Mouse (Mus musculus) frontal cortex, postnatal 10 days (tissue): ENCODE measurements around the gene Ptprj.
A peak's percentile ranks its signal among the peaks of the same experiment; 100 is the strongest.

ENCODE experiments used
- DNase-seq, 2 experiments: peaks; one replicate each; pipeline ENCODE4 v3.0.0; 2022; ENCODE audit warnings: low spot score in 2 of 2, mixed read lengths in 1 of 2

The Ptprj gene

GRCm38 (mm10) chr2:90522455-90522854 is 58.0 kb downstream of the Ptprj start:
- DNase-seq: no peak

GRCm38 (mm10) chr2:90521909-90522308 is 58.5 kb downstream of the Ptprj start:
- no peak for DNase-seq

- DNase-seq: no peak
Measured at GRCm38 (mm10) chr2:90518296-90518695, 62.2 kb downstream of the Ptprj start.

- no peak for DNase-seq
Measured at GRCm38 (mm10) chr2:90514969-90515368, 65.5 kb downstream of the Ptprj start.

- no peak for DNase-seq
Measured at GRCm38 (mm10) chr2:90509268-90509667, 71.2 kb downstream of the Ptprj start.

- DNase-seq: no peak
Measured at GRCm38 (mm10) chr2:90506143-90506542, 74.3 kb downstream of the Ptprj start.

GRCm38 (mm10) chr2:90504731-90505171 is 75.7 kb downstream of the Ptprj start:
- DNase-seq: peak; percentile 67 to 81

GRCm38 (mm10) chr2:90503182-90503833 is 77.1 kb downstream of the Ptprj start:
- no peak for DNase-seq

GRCm38 (mm10) chr2:90502738-90503137 is 77.7 kb downstream of the Ptprj start:
- DNase-seq: no peak

- no peak for DNase-seq
Measured at GRCm38 (mm10) chr2:90501708-90502107, 78.7 kb downstream of the Ptprj start.

GRCm38 (mm10) chr2:90500892-90501291 is 79.6 kb downstream of the Ptprj start:
- no peak for DNase-seq

GRCm38 (mm10) chr2:90499002-90499401 is 81.4 kb downstream of the Ptprj start:
- DNase-seq: no peak

- no peak for DNase-seq
Measured at GRCm38 (mm10) chr2:90497551-90497950, 82.9 kb downstream of the Ptprj start.

- DNase-seq: no peak
Measured at GRCm38 (mm10) chr2:90496680-90497074, 83.8 kb downstream of the Ptprj start.

GRCm38 (mm10) chr2:90496012-90496679 is 84.3 kb downstream of the Ptprj start:
- DNase-seq: no peak

- DNase-seq: no peak
Measured at GRCm38 (mm10) chr2:90490279-90491046, 90.0 kb downstream of the Ptprj start.

GRCm38 (mm10) chr2:90489839-90490238 is 90.6 kb downstream of the Ptprj start:
- no peak for DNase-seq

- DNase-seq: no peak
Measured at GRCm38 (mm10) chr2:90488690-90489590, 91.5 kb downstream of the Ptprj start.

GRCm38 (mm10) chr2:90487471-90488238 is 92.8 kb downstream of the Ptprj start:
- DNase-seq: no peak

GRCm38 (mm10) chr2:90486226-90486755 is 94.2 kb downstream of the Ptprj start:
- DNase-seq: no peak

- no peak for DNase-seq
Measured at GRCm38 (mm10) chr2:90481505-90481904, 98.9 kb downstream of the Ptprj start.
